Mouse (Mus musculus) limb, embryonic 10.5 days (tissue): Measurements from ENCODE around the gene Nfam1. TPM values are rescaled to one million over a fixed set of nuclear protein-coding genes. Genes with fewer than 3 reads are reported as not detected.
A peak's percentile ranks its signal among the peaks of the same experiment; 100 is the strongest.

Source experiments
- DNase-seq: peaks from one replicate; pipeline ENCODE4 v3.0.0-alpha.2; 2017; ENCODE audit warnings: low spot score
- H3K27ac ChIP-seq: fragments of 300-500 bp; sonication (generic); 2 replicates; pipeline ENCODE4 v1.5.1; 2016; ENCODE audit warnings: mild to moderate bottlenecking
- H3K27me3 ChIP-seq: fragments of 300-500 bp; sonication (generic); 2 replicates; pipeline ENCODE4 v1.6.1; 2016; ENCODE audit warnings: low read depth, mild to moderate bottlenecking; ENCODE audit not compliant: poor library complexity, severe bottlenecking
- H3K36me3 ChIP-seq: fragments of 300-500 bp; sonication (generic); 2 replicates; pipeline ENCODE4 v1.6.1; 2016; ENCODE audit warnings: mild to moderate bottlenecking, moderate library complexity
- H3K4me1 ChIP-seq: fragments of 300-500 bp; sonication (generic); 2 replicates; pipeline ENCODE4 v1.6.1; 2016
- H3K4me3 ChIP-seq: fragments of 300-500 bp; sonication (generic); 2 replicates; pipeline ENCODE4 v1.5.1; 2016; ENCODE audit warnings: mild to moderate bottlenecking, moderate library complexity
- H3K9me3 ChIP-seq: fragments of 300-500 bp; sonication (generic); replicated peaks from 2 replicates; pipeline ENCODE4 v1.6.1; 2016; ENCODE audit warnings: mild to moderate bottlenecking
- WGBS: fragments of 180-500 bp; shearing (Covaris S2); methylation state at CpG from one replicate; pipeline ENCODE4 v1.1.7; 2016; 5-methylcytosine and 5-hydroxymethylcytosine counted together
- polyA plus RNA-seq: library from polyadenylated mRNA; unstranded; fragments of >200 nt; fragmentation: Nextera tagmentation; extraction: Ambion mirVana; gene quantifications from 2 replicates; pipeline ENCODE4 v1.2.1, GENCODE M21; 2016

Nfam1 gene
- polyA plus RNA-seq, 1 experiment from 2014 or later: 2.6 TPM

- H3K4me3 ChIP-seq: peak overlapping the region; percentile 28
- DNase-seq: peak; percentile 74
- H3K36me3 ChIP-seq: no peaks in the 10 kb centered on the region
- 5% methylated on average over 9 of the region's 9 CpGs for WGBS
- peaks cover 84% of the 10 kb centered on the region for H3K4me1 ChIP-seq
- H3K27me3 ChIP-seq: peaks cover 62% of the 10 kb centered on the region
- no peaks in the 10 kb centered on the region for H3K9me3 ChIP-seq
- peak overlapping the region; percentile 87 for H3K27ac ChIP-seq
These were observed 49.6 kb downstream of the Nfam1 start for GRCm38 (mm10) chr15:82983416-82984026.

- H3K4me1 ChIP-seq: peaks cover 81% of the 10 kb centered on the region
- H3K27me3 ChIP-seq: peaks cover 61% of the 10 kb centered on the region
- peak overlapping the region; percentile 28 for H3K4me3 ChIP-seq
- no peaks in the 10 kb centered on the region for H3K9me3 ChIP-seq
- no peaks in the 10 kb centered on the region for H3K36me3 ChIP-seq
- peak; percentile 71 for DNase-seq
- 10% methylated on average over 18 of the region's 18 CpGs for WGBS
- peak overlapping the region; percentile 87 for H3K27ac ChIP-seq
These were observed 50.2 kb downstream of the Nfam1 start for GRCm38 (mm10) chr15:82982724-82983415.

GRCm38 (mm10) chr15:82981676-82982520, 51.2 kb downstream of the Nfam1 start:
- H3K9me3 ChIP-seq: no peaks in the 10 kb centered on the region
- peaks cover 79% of the 10 kb centered on the region for H3K4me1 ChIP-seq
- H3K36me3 ChIP-seq: no peaks in the 10 kb centered on the region
- H3K27me3 ChIP-seq: peaks cover 57% of the 10 kb centered on the region
- no peak overlapping the region; the same call in 1 of the 2 replicates for H3K4me3 ChIP-seq
- peak overlapping the region; percentile 87 for H3K27ac ChIP-seq
- WGBS: 33% methylated on average over 15 of the region's 15 CpGs
- DNase-seq: no peak

- H3K27me3 ChIP-seq: peaks cover 52% of the 10 kb centered on the region
- WGBS: 85% methylated on average over 1 of the region's 1 CpGs
- H3K9me3 ChIP-seq: no peaks in the 10 kb centered on the region
- no peak for DNase-seq
- H3K4me1 ChIP-seq: peaks cover 69% of the 10 kb centered on the region
- H3K36me3 ChIP-seq: no peaks in the 10 kb centered on the region
- no peak overlapping the region for H3K4me3 ChIP-seq
- H3K27ac ChIP-seq: no peak overlapping the region
These were observed 53.6 kb downstream of the Nfam1 start for GRCm38 (mm10) chr15:82979531-82979930.

GRCm38 (mm10) chr15:82974471-82974870, 58.6 kb downstream of the Nfam1 start:
- H3K27me3 ChIP-seq: peaks cover 35% of the 10 kb centered on the region
- H3K27ac ChIP-seq: peak overlapping the region; percentile 43; the same call in 1 of the 2 replicates
- peaks cover 38% of the 10 kb centered on the region for H3K4me1 ChIP-seq
- H3K4me3 ChIP-seq: no peak overlapping the region
- DNase-seq: no peak
- H3K9me3 ChIP-seq: no peaks in the 10 kb centered on the region
- 77% methylated on average over 1 of the region's 1 CpGs for WGBS
- H3K36me3 ChIP-seq: no peaks in the 10 kb centered on the region

- DNase-seq: no peak
- no peaks in the 10 kb centered on the region for H3K9me3 ChIP-seq
- peak overlapping the region; percentile 81 for H3K27ac ChIP-seq
- H3K4me1 ChIP-seq: peaks cover 35% of the 10 kb centered on the region
- peak overlapping the region; percentile 46; the same call in 1 of the 2 replicates for H3K4me3 ChIP-seq
- 25% methylated on average over 6 of the region's 6 CpGs for WGBS
- H3K36me3 ChIP-seq: no peaks in the 10 kb centered on the region
- H3K27me3 ChIP-seq: peaks cover 60% of the 10 kb centered on the region
These were observed 63.8 kb downstream of the Nfam1 start for GRCm38 (mm10) chr15:82969206-82969721.

GRCm38 (mm10) chr15:82968449-82968848, 64.7 kb downstream of the Nfam1 start:
- under 1% methylated on average over 22 of the region's 22 CpGs for WGBS
- Histone ChIP-seq H3K4me3 (peak overlapping the region; percentile 46), H3K27me3 (peaks cover 62% of the 10 kb centered on the region), H3K36me3 (no peaks in the 10 kb centered on the region), H3K27ac (peak overlapping the region; percentile 81), H3K4me1 (peaks cover 39% of the 10 kb centered on the region), H3K9me3 (no peaks in the 10 kb centered on the region)
- DNase-seq: peak; percentile 75

GRCm38 (mm10) chr15:82967947-82968346, 65.2 kb downstream of the Nfam1 start:
- Histone ChIP-seq H3K27ac (peak overlapping the region; percentile 81), H3K9me3 (no peaks in the 10 kb centered on the region), H3K36me3 (no peaks in the 10 kb centered on the region), H3K4me1 (peaks cover 41% of the 10 kb centered on the region), H3K27me3 (peaks cover 64% of the 10 kb centered on the region), H3K4me3 (peak overlapping the region; percentile 46)
- DNase-seq: no peak
- WGBS: 28% methylated on average over 6 of the region's 6 CpGs

- Histone ChIP-seq H3K27me3 (peaks cover 86% of the 10 kb centered on the region), H3K9me3 (no peaks in the 10 kb centered on the region), H3K27ac (peak overlapping the region; percentile 87; the same call in 1 of the 2 replicates), H3K4me1 (peaks cover 70% of the 10 kb centered on the region), H3K4me3 (peak overlapping the region; percentile 62; the same call in 1 of the 2 replicates), H3K36me3 (no peaks in the 10 kb centered on the region)
- WGBS: 69% methylated on average over 14 of the region's 14 CpGs
- DNase-seq: no peak
These were observed 68.8 kb downstream of the Nfam1 start for GRCm38 (mm10) chr15:82964266-82964825.

GRCm38 (mm10) chr15:82963556-82964156, 69.5 kb downstream of the Nfam1 start:
- WGBS: 20% methylated on average over 57 of the region's 82 CpGs
- Histone ChIP-seq H3K9me3 (no peaks in the 10 kb centered on the region), H3K4me1 (peaks cover 70% of the 10 kb centered on the region), H3K27me3 (peaks cover 88% of the 10 kb centered on the region), H3K36me3 (no peaks in the 10 kb centered on the region), H3K4me3 (peak overlapping the region; percentile 62), H3K27ac (peak overlapping the region; percentile 87)
- DNase-seq: no peak

- H3K4me1 ChIP-seq: peaks cover 70% of the 10 kb centered on the region
- peaks cover 90% of the 10 kb centered on the region for H3K27me3 ChIP-seq
- DNase-seq: no peak
- no peaks in the 10 kb centered on the region for H3K36me3 ChIP-seq
- peak overlapping the region; percentile 62 for H3K4me3 ChIP-seq
- 4% methylated on average over 39 of the region's 39 CpGs for WGBS
- no peaks in the 10 kb centered on the region for H3K9me3 ChIP-seq
- H3K27ac ChIP-seq: peak overlapping the region; percentile 88
These were observed 70.0 kb downstream of the Nfam1 start for GRCm38 (mm10) chr15:82963090-82963489.

GRCm38 (mm10) chr15:82962536-82962935, 70.6 kb downstream of the Nfam1 start:
- no peak for DNase-seq
- Histone ChIP-seq H3K9me3 (no peaks in the 10 kb centered on the region), H3K4me3 (peak overlapping the region; percentile 62), H3K4me1 (peaks cover 70% of the 10 kb centered on the region), H3K36me3 (no peaks in the 10 kb centered on the region), H3K27me3 (peaks cover 90% of the 10 kb centered on the region), H3K27ac (no peak overlapping the region; the same call in 1 of the 2 replicates)
- 31% methylated on average over 4 of the region's 4 CpGs for WGBS
